Mouse (Mus musculus): Measurements from ENCODE around the gene Ssh2.

The Ssh2 gene

GRCm38 (mm10) chr11:77406329-77406728 lies 190.2 kb downstream of the Ssh2 start:
- no peak for DNase-seq (ENCODE audit: low read depth, low spot score)

- DNase-seq (ENCODE audit: low read depth, low spot score), result no peak
Observed at GRCm38 (mm10) chr11:77409879-77410278, 193.8 kb downstream of the Ssh2 start.

GRCm38 (mm10) chr11:77411284-77411683 lies 195.2 kb downstream of the Ssh2 start:
- no peak for DNase-seq (ENCODE audit: low read depth, low spot score)

GRCm38 (mm10) chr11:77414141-77414839 lies 198.2 kb downstream of the Ssh2 start:
- DNase-seq (ENCODE audit: low read depth, low spot score), result no peak

- peak; percentile 1 for DNase-seq (ENCODE audit: low read depth, low spot score)
Observed at GRCm38 (mm10) chr11:77416212-77417000, 200.3 kb downstream of the Ssh2 start.

- no peak for DNase-seq (ENCODE audit: low read depth, low spot score)
Observed at GRCm38 (mm10) chr11:77418021-77418420, 201.9 kb downstream of the Ssh2 start.

GRCm38 (mm10) chr11:77423175-77423859 lies 207.2 kb downstream of the Ssh2 start:
- no peak for DNase-seq (ENCODE audit: low read depth, low spot score)

- no peak for DNase-seq (ENCODE audit: low read depth, low spot score)
Observed at GRCm38 (mm10) chr11:77428446-77428845, 212.4 kb downstream of the Ssh2 start.

GRCm38 (mm10) chr11:77437026-77437425 lies 220.9 kb downstream of the Ssh2 start:
- no peak for DNase-seq (ENCODE audit: low read depth, low spot score)

- DNase-seq (ENCODE audit: low read depth, low spot score), result no peak
Observed at GRCm38 (mm10) chr11:77440081-77440480, 224.0 kb downstream of the Ssh2 start.

- DNase-seq (ENCODE audit: low read depth, low spot score), result no peak
Observed at GRCm38 (mm10) chr11:77441020-77441419, 224.9 kb downstream of the Ssh2 start.

GRCm38 (mm10) chr11:77442186-77443170 lies 226.4 kb downstream of the Ssh2 start:
- no peak for DNase-seq (ENCODE audit: low read depth, low spot score)

GRCm38 (mm10) chr11:77444939-77445338 lies 228.9 kb downstream of the Ssh2 start:
- DNase-seq (ENCODE audit: low read depth, low spot score), result no peak

- peak; percentile 84 for DNase-seq (ENCODE audit: low read depth, low spot score)
Observed at GRCm38 (mm10) chr11:77446628-77447041, 230.5 kb downstream of the Ssh2 start.

- no peak for DNase-seq (ENCODE audit: low read depth, low spot score)
Observed at GRCm38 (mm10) chr11:77449224-77449623, 233.1 kb downstream of the Ssh2 start.

- no peak for DNase-seq (ENCODE audit: low read depth, low spot score)
Observed at GRCm38 (mm10) chr11:77451670-77452069, 235.6 kb downstream of the Ssh2 start.

- DNase-seq (ENCODE audit: low read depth, low spot score), result no peak
Observed at GRCm38 (mm10) chr11:77453388-77453787, 237.3 kb downstream of the Ssh2 start.

GRCm38 (mm10) chr11:77455770-77456510 lies 239.9 kb downstream of the Ssh2 start:
- DNase-seq (ENCODE audit: low read depth, low spot score), result peak; percentile 49

- no peak for DNase-seq (ENCODE audit: low read depth, low spot score)
Observed at GRCm38 (mm10) chr11:77456866-77457265, 240.8 kb downstream of the Ssh2 start.

GRCm38 (mm10) chr11:77461856-77462255 lies 245.8 kb downstream of the Ssh2 start:
- no peak for DNase-seq (ENCODE audit: low read depth, low spot score)

All from R1 (cell line).